Mouse (Mus musculus) MEL (cell line): ENCODE measurements around the gene Ppp1r32. TPM values are rescaled to one million over a fixed set of nuclear protein-coding genes. Genes with fewer than 3 reads are reported as not detected.

Experiments used
- DNase-seq: peaks from one replicate; pipeline ENCODE4 v3.0.0; 2011; ENCODE audit warnings: low read depth, low spot score
- H3K27ac ChIP-seq: 2 replicates; pipeline ENCODE4 v1.5.1; 2012; ENCODE audit warnings: low read depth, mild to moderate bottlenecking, control low read depth, low read length, moderate library complexity; ENCODE audit not compliant: control insufficient read depth
- H3K27me3 ChIP-seq, 2 experiments: fragments of 150-350 bp in 1 of 2; sonication (generic) in 1 of 2; 2 replicates each; pipeline ENCODE4 v1.6.1; 2012; ENCODE audit warnings: low read length in 2 of 2, mild to moderate bottlenecking in 2 of 2, improper control_type of control experiment in 1 of 2, moderate library complexity in 1 of 2; ENCODE audit not compliant: insufficient read depth in 2 of 2, control insufficient read depth in 1 of 2
- H3K36me3 ChIP-seq, 2 experiments: 2 replicates each; pipeline ENCODE4 v1.6.1; 2012 to 2014; ENCODE audit warnings: low read length in 2 of 2, improper control_type of control experiment in 1 of 2, inconsistent platforms in 1 of 2, mild to moderate bottlenecking in 1 of 2; ENCODE audit not compliant: insufficient read depth in 2 of 2, control insufficient read depth in 1 of 2
- H3K4me1 ChIP-seq, 2 experiments: fragments of 150-350 bp in 1 of 2; sonication (generic) in 1 of 2; 2 replicates each; pipeline ENCODE4 v1.6.1; 2012; ENCODE audit warnings: low read length in 2 of 2, improper control_type of control experiment in 1 of 2, mild to moderate bottlenecking in 1 of 2; ENCODE audit not compliant: insufficient read depth in 2 of 2, control insufficient read depth in 1 of 2
- H3K4me3 ChIP-seq, 2 experiments: fragments of 150-350 bp in 1 of 2; sonication (generic) in 1 of 2; 2 replicates each; pipeline ENCODE4 v1.5.1; 2012; ENCODE audit warnings: low read depth in 2 of 2, low read length in 2 of 2, mild to moderate bottlenecking in 2 of 2, moderate library complexity in 2 of 2, control low read depth in 1 of 2, improper control_type of control experiment in 1 of 2; ENCODE audit not compliant: control insufficient read depth in 1 of 2, insufficient read depth in 1 of 2
- H3K79me2 ChIP-seq: 2 replicates; pipeline ENCODE4 v1.6.1; 2012; ENCODE audit warnings: mild to moderate bottlenecking, low read length, moderate library complexity; ENCODE audit not compliant: control insufficient read depth, poor library complexity, insufficient read depth
- H3K9ac ChIP-seq: 2 replicates; pipeline ENCODE4 v1.6.1; 2012; ENCODE audit warnings: low read depth, mild to moderate bottlenecking, control low read depth, low read length, moderate library complexity; ENCODE audit not compliant: control insufficient read depth, poor library complexity, severe bottlenecking
- H3K9me3 ChIP-seq: fragments of 150-350 bp; sonication (generic); replicated peaks from 2 replicates; pipeline ENCODE4 v1.6.1; 2012; ENCODE audit warnings: mild to moderate bottlenecking, low read length, improper control_type of control experiment, moderate library complexity; ENCODE audit not compliant: insufficient read depth
- BHLHE40 ChIP-seq: IDR thresholded peaks from 2 replicates; pipeline ENCODE4 v1.6.1; 2012; ENCODE audit warnings: low read depth, mild to moderate bottlenecking, inconsistent platforms, low read length, improper control_type of control experiment, borderline replicate concordance
- CHD1 ChIP-seq: IDR thresholded peaks from 2 replicates; pipeline ENCODE4 v1.6.1; 2012; ENCODE audit warnings: low read depth, mild to moderate bottlenecking, inconsistent platforms, low read length, improper control_type of control experiment
- CHD2 ChIP-seq: IDR thresholded peaks from 2 replicates; pipeline ENCODE4 v1.6.1; 2011; ENCODE audit warnings: low read length, improper control_type of control experiment
- CTCF ChIP-seq, 3 experiments: IDR thresholded peaks in 2 of 3; conservative IDR thresholded peaks in 1 of 3; 2 replicates each; pipeline ENCODE4 v1.5.1; 2011 to 2012; ENCODE audit warnings: low read length in 3 of 3, low read depth in 2 of 3, mild to moderate bottlenecking in 2 of 3, improper control_type of control experiment in 1 of 3, inconsistent platforms in 1 of 3, mixed read lengths in 1 of 3, moderate library complexity in 1 of 3; ENCODE audit not compliant: control insufficient read depth in 1 of 3, insufficient read depth in 1 of 3, poor library complexity in 1 of 3, severe bottlenecking in 1 of 3
- E2F4 ChIP-seq: IDR thresholded peaks from 2 replicates; pipeline ENCODE4 v1.6.1; 2011; ENCODE audit warnings: low read depth, low read length, improper control_type of control experiment, borderline replicate concordance
- ELF1 ChIP-seq: IDR thresholded peaks from 2 replicates; pipeline ENCODE4 v1.6.1; 2014; ENCODE audit warnings: low read depth, mild to moderate bottlenecking, inconsistent platforms, low read length, improper control_type of control experiment, moderate library complexity
- EP300 ChIP-seq, 2 experiments: IDR thresholded peaks; 2 replicates each; pipeline ENCODE4 v1.6.1; 2011; ENCODE audit warnings: improper control_type of control experiment in 2 of 2, low read length in 2 of 2, low read depth in 1 of 2, mild to moderate bottlenecking in 1 of 2
- ETS1 ChIP-seq: IDR thresholded peaks from 2 replicates; pipeline ENCODE4 v1.6.1; 2012; ENCODE audit warnings: low read depth, mild to moderate bottlenecking, inconsistent platforms, low read length, improper control_type of control experiment, moderate library complexity
- GABPA ChIP-seq: IDR thresholded peaks from 2 replicates; pipeline ENCODE4 v1.6.1; 2012; ENCODE audit warnings: low read depth, mild to moderate bottlenecking, inconsistent platforms, low read length, improper control_type of control experiment, moderate library complexity
- GATA1 ChIP-seq: IDR thresholded peaks from 2 replicates; pipeline ENCODE4 v1.6.1; 2011; ENCODE audit warnings: low read depth, low read length, improper control_type of control experiment
- HCFC1 ChIP-seq: IDR thresholded peaks from 2 replicates; pipeline ENCODE4 v1.6.1; 2012; ENCODE audit warnings: low read depth, mild to moderate bottlenecking, inconsistent platforms, low read length, improper control_type of control experiment, moderate library complexity
- JUND ChIP-seq: IDR thresholded peaks from 2 replicates; pipeline ENCODE4 v1.6.1; 2011; ENCODE audit warnings: low read depth, mild to moderate bottlenecking, improper control_type of control experiment, low read length
- MAFK ChIP-seq: IDR thresholded peaks from 2 replicates; pipeline ENCODE4 v1.6.1; 2011; ENCODE audit warnings: low read depth, mild to moderate bottlenecking, low read length, improper control_type of control experiment, borderline replicate concordance
- MAX ChIP-seq: IDR thresholded peaks from 2 replicates; pipeline ENCODE4 v1.6.1; 2011; ENCODE audit warnings: low read length, improper control_type of control experiment
- MXI1 ChIP-seq: IDR thresholded peaks from 2 replicates; pipeline ENCODE4 v1.6.1; 2011; ENCODE audit warnings: mild to moderate bottlenecking, low read depth, low read length, improper control_type of control experiment
- MYB ChIP-seq: IDR thresholded peaks from 2 replicates; pipeline ENCODE4 v1.6.1; 2011; ENCODE audit warnings: mild to moderate bottlenecking, low read depth, low read length, improper control_type of control experiment
- MYC ChIP-seq: IDR thresholded peaks from 2 replicates; pipeline ENCODE4 v1.6.1; 2011; ENCODE audit warnings: low read depth, mild to moderate bottlenecking, low read length, improper control_type of control experiment, moderate library complexity
- NELFE ChIP-seq: IDR thresholded peaks from 2 replicates; pipeline ENCODE4 v1.6.1; 2011; ENCODE audit warnings: low read depth, low read length, improper control_type of control experiment
- NRF1 ChIP-seq: IDR thresholded peaks from 2 replicates; pipeline ENCODE4 v1.6.1; 2014; ENCODE audit warnings: low read depth, mild to moderate bottlenecking, inconsistent platforms, low read length, improper control_type of control experiment, moderate library complexity; ENCODE audit not compliant: poor library complexity, insufficient read depth, severe bottlenecking
- POLR2A ChIP-seq, 2 experiments: IDR thresholded peaks; 2 replicates each; pipeline ENCODE4 v1.6.1; 2011 to 2012; ENCODE audit warnings: low read length in 2 of 2, mild to moderate bottlenecking in 2 of 2, control low read depth in 1 of 2, improper control_type of control experiment in 1 of 2, low read depth in 1 of 2, moderate library complexity in 1 of 2; ENCODE audit not compliant: control insufficient read depth in 1 of 2, insufficient read depth in 1 of 2, poor library complexity in 1 of 2
- POLR2AphosphoS2 ChIP-seq: IDR thresholded peaks from 2 replicates; pipeline ENCODE4 v1.6.1; 2011; ENCODE audit warnings: low read length, improper control_type of control experiment
- RAD21 ChIP-seq: IDR thresholded peaks from 2 replicates; pipeline ENCODE4 v1.6.1; 2011; ENCODE audit warnings: mild to moderate bottlenecking, low read depth, low read length, improper control_type of control experiment
- RCOR1 ChIP-seq: IDR thresholded peaks from 2 replicates; pipeline ENCODE4 v1.6.1; 2012; ENCODE audit warnings: low read depth, mild to moderate bottlenecking, inconsistent platforms, low read length, improper control_type of control experiment
- SIN3A ChIP-seq: IDR thresholded peaks from 2 replicates; pipeline ENCODE4 v1.6.1; 2012; ENCODE audit warnings: low read length, improper control_type of control experiment, inconsistent platforms
- TAL1 ChIP-seq: IDR thresholded peaks from 2 replicates; pipeline ENCODE4 v1.6.1; 2012; ENCODE audit warnings: mild to moderate bottlenecking, inconsistent platforms, low read length, moderate library complexity, mixed read lengths
- TBP ChIP-seq: IDR thresholded peaks from 2 replicates; pipeline ENCODE4 v1.8.0; 2011; ENCODE audit warnings: low read depth, low read length, improper control_type of control experiment
- TCF12 ChIP-seq: IDR thresholded peaks from 2 replicates; pipeline ENCODE4 v1.6.1; 2014; ENCODE audit warnings: low read depth, mild to moderate bottlenecking, inconsistent platforms, low read length, improper control_type of control experiment, moderate library complexity
- UBTF ChIP-seq: IDR thresholded peaks from 2 replicates; pipeline ENCODE4 v1.6.1; 2012; ENCODE audit warnings: low read depth, mild to moderate bottlenecking, inconsistent platforms, low read length, improper control_type of control experiment, moderate library complexity, borderline replicate concordance; ENCODE audit not compliant: insufficient read depth
- USF2 ChIP-seq, 2 experiments: IDR thresholded peaks; 2 replicates each; pipeline ENCODE4 v1.6.1; 2011 to 2012; ENCODE audit warnings: improper control_type of control experiment in 2 of 2, low read length in 2 of 2, borderline replicate concordance in 1 of 2, inconsistent platforms in 1 of 2, low read depth in 1 of 2, mild to moderate bottlenecking in 1 of 2; ENCODE audit not compliant: insufficient read depth in 1 of 2
- ZC3H11A ChIP-seq: IDR thresholded peaks from 2 replicates; pipeline ENCODE4 v1.6.1; 2012; ENCODE audit warnings: low read depth, mild to moderate bottlenecking, inconsistent platforms, low read length, improper control_type of control experiment
- ZKSCAN1 ChIP-seq: IDR thresholded peaks from 2 replicates; pipeline ENCODE4 v1.6.1; 2012; ENCODE audit warnings: low read depth, mild to moderate bottlenecking, inconsistent platforms, low read length, improper control_type of control experiment, moderate library complexity
- ZMIZ1 ChIP-seq: IDR thresholded peaks from 2 replicates; pipeline ENCODE4 v1.6.1; 2012; ENCODE audit warnings: low read depth, mild to moderate bottlenecking, inconsistent platforms, low read length, improper control_type of control experiment, moderate library complexity
- ZNF384 ChIP-seq: IDR thresholded peaks from 2 replicates; pipeline ENCODE4 v1.6.1; 2012; ENCODE audit warnings: low read depth, mild to moderate bottlenecking, inconsistent platforms, low read length, improper control_type of control experiment
- polyA plus RNA-seq, 2 experiments: library from polyadenylated mRNA; stranded (reverse) in 1 of 2; unstranded in 1 of 2; fragments of >175 nt in 1 of 2; fragments of >200 nt in 1 of 2; gene quantifications; 2 replicates each; pipeline versions ENCODE4 v1.2.1 to v1.2.4; 2012; ENCODE audit warnings: low replicate concordance in 2 of 2, low read depth in 1 of 2; ENCODE audit not compliant: insufficient read length in 2 of 2, insufficient read depth in 1 of 2, missing spikeins in 1 of 2
- total RNA-seq: library from RNA; depleted of rRNA; stranded (reverse); fragments of 300-350 nt; gene quantifications from 2 replicates; pipeline ENCODE4 v1.2.3, GENCODE M21; 2012

Gene Ppp1r32
- total and polyA plus RNA-seq, 3 experiments: 0.19 to 0.57 TPM; not detected in 1

- TF ChIP-seq BHLHE40 (no peak), ZMIZ1 (peak; percentile 93), ZNF384 (no peak), CTCF (IDR thresholded peaks at IDR 0.05 in 2 of 3, conservative IDR thresholded peaks at IDR 0.05 in 1 of 3; ENCODE audit: control insufficient read depth in 1 of 3, insufficient read depth in 1 of 3, low read depth in 2 of 3, low read length in 3 of 3, poor library complexity in 1 of 3, severe bottlenecking in 1 of 3) (no peak)
Measured at GRCm38 (mm10) chr19:10525106-10525901, 42.6 kb upstream of the Ppp1r32 start, which contains the start of gene Cpsf7 (continued).

GRCm38 (mm10) chr19:10524784-10525105 is 42.0 kb upstream of the Ppp1r32 start:
- Histone ChIP-seq H3K4me3 (peak overlapping the region; percentile 68 to 92), H3K27ac (peak overlapping the region; percentile 62), H3K9ac (peak overlapping the region; percentile 99), H3K79me2 (peaks cover 57% of the 10 kb centered on the region), H3K4me1 (peaks cover 17 to 23% of the 10 kb centered on the region in 2 experiments), H3K36me3 (peaks cover 17 to 45% of the 10 kb centered on the region in 2 experiments), H3K9me3 (no peaks in the 10 kb centered on the region), H3K27me3 (no peaks in the 10 kb centered on the region)
- no peak for DNase-seq
- no peak for TF ChIP-seq JUND
- peak; percentile 97 for TF ChIP-seq CHD1
- peak; percentile 91; the same call in 1 of the 2 replicates for TF ChIP-seq SIN3A
- TF ChIP-seq HCFC1: no peak
- no peak for TF ChIP-seq GABPA
- no peak for TF ChIP-seq ZNF384
- no peak for TF ChIP-seq NRF1
- TF ChIP-seq MAX: no peak
- TF ChIP-seq ZKSCAN1: no peak
- no peak for TF ChIP-seq TAL1
- TF ChIP-seq CTCF (IDR thresholded peaks at IDR 0.05 in 2 of 3, conservative IDR thresholded peaks at IDR 0.05 in 1 of 3; ENCODE audit: control insufficient read depth in 1 of 3, insufficient read depth in 1 of 3, low read depth in 2 of 3, low read length in 3 of 3, poor library complexity in 1 of 3, severe bottlenecking in 1 of 3): no peak
- TF ChIP-seq RCOR1: no peak
- no peak for TF ChIP-seq MYB
- TF ChIP-seq TBP: no peak
- no peak for TF ChIP-seq RAD21
- peak; percentile 94; the same call in 1 of the 2 replicates for TF ChIP-seq NELFE
- TF ChIP-seq UBTF: no peak
- TF ChIP-seq ZC3H11A: 0 out of 2 replicates have a peak, but pooled peaks have one; percentile 18
- TF ChIP-seq BHLHE40: no peak
- TF ChIP-seq GATA1: no peak
- no peak for TF ChIP-seq TCF12
- no peak for TF ChIP-seq ELF1
- no peak for TF ChIP-seq E2F4
- no peak for TF ChIP-seq MYC
- TF ChIP-seq MXI1: peak; percentile 66
- peak in 1 of 2 experiments; percentile 87; a peak in 2 of 4 replicates for TF ChIP-seq POLR2A (IDR thresholded peaks at IDR 0.05; ENCODE audit: control insufficient read depth in 1 of 2, insufficient read depth in 1 of 2, low read depth in 1 of 2, low read length in 2 of 2, poor library complexity in 1 of 2)
- TF ChIP-seq POLR2AphosphoS2: no peak; the same call in 1 of the 2 replicates
- no peak for TF ChIP-seq USF2 (IDR thresholded peaks at IDR 0.05; ENCODE audit: borderline replicate concordance in 1 of 2, insufficient read depth in 1 of 2, low read depth in 1 of 2, low read length in 2 of 2)
- TF ChIP-seq ETS1: no peak
- TF ChIP-seq CHD2: no peak
- TF ChIP-seq EP300 (IDR thresholded peaks at IDR 0.05; ENCODE audit: low read depth in 1 of 2, low read length in 2 of 2): no peak
- no peak for TF ChIP-seq MAFK
